Mouse (Mus musculus) neural tube, embryonic 12.5 days (tissue): ENCODE data around the gene Slc6a11. TPM values are rescaled to one million over a fixed set of nuclear protein-coding genes. Genes with fewer than 3 reads are reported as not detected.

Source experiments
- ATAC-seq: fragments of 200-750 bp; cut with Nextera tagmentation; 2 replicates; pipeline ENCODE4 v1.8.0; 2017; ENCODE audit warnings: low read depth, mild to moderate bottlenecking, moderate TSS enrichment, moderate library complexity; ENCODE audit not compliant: low FRiP score
- H3K27ac ChIP-seq: fragments of 300-500 bp; sonication (generic); 2 replicates; pipeline ENCODE4 v1.5.1; 2016
- H3K27me3 ChIP-seq: fragments of 300-500 bp; sonication (generic); replicated peaks from 2 replicates; pipeline ENCODE4 v1.6.1; 2016; ENCODE audit warnings: mild to moderate bottlenecking
- H3K36me3 ChIP-seq: fragments of 300-500 bp; sonication (generic); 2 replicates; pipeline ENCODE4 v1.6.1; 2016; ENCODE audit warnings: mild to moderate bottlenecking
- H3K4me1 ChIP-seq: fragments of 300-500 bp; sonication (generic); 2 replicates; pipeline ENCODE4 v1.6.1; 2016
- H3K4me2 ChIP-seq: fragments of 300-500 bp; sonication (generic); replicated peaks from 2 replicates; pipeline ENCODE4 v1.6.1; 2016; ENCODE audit warnings: mild to moderate bottlenecking
- H3K4me3 ChIP-seq: fragments of 300-500 bp; sonication (generic); 2 replicates; pipeline ENCODE4 v1.5.1; 2016
- H3K9ac ChIP-seq: fragments of 300-500 bp; sonication (generic); 2 replicates; pipeline ENCODE4 v1.6.1; 2016; ENCODE audit warnings: mild to moderate bottlenecking
- H3K9me3 ChIP-seq: fragments of 300-500 bp; sonication (generic); 2 replicates; pipeline ENCODE4 v1.6.1; 2016; ENCODE audit warnings: mild to moderate bottlenecking
- WGBS: fragments of 180-500 bp; shearing (Covaris S2); methylation state at CpG from one replicate; pipeline ENCODE4 v1.1.7; 2016; 5-methylcytosine and 5-hydroxymethylcytosine counted together
- polyA plus RNA-seq: library from polyadenylated mRNA; unstranded; fragments of >200 nt; fragmentation: Nextera tagmentation; extraction: Ambion mirVana; gene quantifications from 2 replicates; pipeline ENCODE4 v1.2.1, GENCODE M21; 2016

Slc6a11 gene
- polyA plus RNA-seq, 1 experiment from 2014 or later, result 7.1 TPM

- ATAC-seq, result peak; percentile 52; the same call in 1 of the 2 replicates
- peaks cover 9% of the 10 kb centered on the region; the same call in 1 of the 2 replicates for H3K27me3 ChIP-seq
- no peak overlapping the region for H3K9ac ChIP-seq
- H3K9me3 ChIP-seq, result no peaks in the 10 kb centered on the region
- H3K4me2 ChIP-seq, result no peak overlapping the region
- H3K4me3 ChIP-seq, result no peak overlapping the region
- WGBS, result 8% methylated on average over 5 of the region's 5 CpGs
- no peaks in the 10 kb centered on the region for H3K4me1 ChIP-seq
- H3K36me3 ChIP-seq, result no peaks in the 10 kb centered on the region
- no peak overlapping the region for H3K27ac ChIP-seq
Measured at GRCm38 (mm10) chr6:114250311-114250710, 119.3 kb downstream of the Slc6a11 start.

GRCm38 (mm10) chr6:114254927-114255326 is 123.9 kb downstream of the Slc6a11 start:
- Histone ChIP-seq H3K4me1 (peaks cover 13% of the 10 kb centered on the region), H3K4me3 (no peak overlapping the region), H3K9ac (no peak overlapping the region), H3K9me3 (no peaks in the 10 kb centered on the region), H3K4me2 (no peak overlapping the region), H3K36me3 (no peaks in the 10 kb centered on the region), H3K27ac (no peak overlapping the region), H3K27me3 (peaks cover 9% of the 10 kb centered on the region; the same call in 1 of the 2 replicates)
- ATAC-seq, result no peak
- WGBS, result 51% methylated on average over 14 of the region's 14 CpGs

- H3K9ac ChIP-seq, result no peak overlapping the region
- H3K27me3 ChIP-seq, result no peaks in the 10 kb centered on the region; the same call in 1 of the 2 replicates
- WGBS, result 78% methylated on average over 1 of the region's 1 CpGs
- H3K36me3 ChIP-seq, result no peaks in the 10 kb centered on the region
- no peak overlapping the region for H3K4me2 ChIP-seq
- H3K9me3 ChIP-seq, result no peaks in the 10 kb centered on the region
- H3K4me1 ChIP-seq, result peaks cover 16% of the 10 kb centered on the region
- no peak overlapping the region; the same call in 1 of the 2 replicates for H3K27ac ChIP-seq
- H3K4me3 ChIP-seq, result no peak overlapping the region
- ATAC-seq, result no peak
Measured at GRCm38 (mm10) chr6:114257762-114258361, 126.8 kb downstream of the Slc6a11 start.

DNA sequence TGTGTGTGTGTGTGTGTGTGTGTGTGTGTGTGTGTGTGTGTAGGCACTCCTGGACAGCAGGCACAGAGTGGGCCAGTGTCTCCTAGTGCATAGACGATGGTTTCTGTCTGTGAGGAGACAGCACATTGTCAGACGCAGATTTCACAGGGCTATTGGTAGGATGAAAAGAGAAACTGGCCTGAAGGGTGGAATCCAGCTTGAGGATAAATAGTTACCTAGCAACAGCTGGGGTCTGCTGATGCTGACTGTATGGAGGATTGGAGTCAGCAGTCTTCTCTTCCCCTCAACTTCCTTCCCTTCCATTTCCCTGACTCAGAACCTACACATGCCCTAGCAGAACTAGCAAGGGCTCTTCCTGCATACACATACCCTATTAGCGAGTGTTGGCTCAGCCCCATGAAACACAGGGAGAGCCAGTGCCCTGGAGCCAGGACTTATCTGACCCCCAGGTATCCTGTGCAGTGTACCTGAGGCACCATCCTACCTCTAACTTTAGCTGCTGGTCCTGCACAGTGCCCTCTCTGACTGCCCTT is 127.7 kb downstream of the Slc6a11 start:
- Histone ChIP-seq H3K9me3 (no peaks in the 10 kb centered on the region), H3K4me2 (no peak overlapping the region), H3K9ac (no peak overlapping the region), H3K4me3 (no peak overlapping the region), H3K27ac (no peak overlapping the region), H3K36me3 (no peaks in the 10 kb centered on the region), H3K27me3 (no peaks in the 10 kb centered on the region; the same call in 1 of the 2 replicates), H3K4me1 (peaks cover 18% of the 10 kb centered on the region)
- ATAC-seq, result no peak
- WGBS, result 47% methylated on average over 3 of the region's 3 CpGs

GRCm38 (mm10) chr6:114261609-114262008 is 130.6 kb downstream of the Slc6a11 start:
- 57% methylated on average over 6 of the region's 6 CpGs for WGBS
- no peak for ATAC-seq
- peaks cover 35% of the 10 kb centered on the region for H3K4me1 ChIP-seq

DNA sequence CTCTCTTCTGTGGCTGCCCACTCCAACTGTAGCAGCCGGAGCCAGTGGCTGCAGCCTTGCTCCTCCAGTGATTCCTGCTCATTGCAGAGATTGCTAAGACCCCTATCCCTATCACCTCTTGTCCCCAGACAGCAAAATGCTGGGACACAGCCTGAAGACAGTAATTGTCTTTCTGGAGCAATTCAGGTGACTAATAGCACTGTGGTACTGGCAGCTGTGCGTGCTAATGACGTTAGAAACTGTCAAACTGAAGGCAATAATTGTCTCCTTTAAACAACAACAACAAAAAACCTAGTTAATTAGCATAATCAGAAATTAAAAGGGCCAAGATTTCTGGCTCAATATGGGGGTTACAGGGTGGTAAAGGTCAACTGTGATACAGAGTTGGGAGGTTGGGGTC is 133.0 kb downstream of the Slc6a11 start:
- Histone ChIP-seq H3K36me3 (no peaks in the 10 kb centered on the region), H3K27ac (no peak overlapping the region), H3K4me1 (peaks cover 30% of the 10 kb centered on the region), H3K27me3 (no peaks in the 10 kb centered on the region; the same call in 1 of the 2 replicates), H3K4me3 (no peak overlapping the region), H3K4me2 (no peak overlapping the region), H3K9me3 (no peaks in the 10 kb centered on the region), H3K9ac (no peak overlapping the region)
- ATAC-seq, result no peak
- 29% methylated on average over 3 of the region's 3 CpGs for WGBS

More at GRCm38 (mm10) chr6:114261609-114262008, 130.6 kb downstream of the Slc6a11 start:
- Histone ChIP-seq H3K9ac (no peak overlapping the region), H3K9me3 (no peaks in the 10 kb centered on the region), H3K36me3 (no peaks in the 10 kb centered on the region), H3K27ac (no peak overlapping the region), H3K27me3 (no peaks in the 10 kb centered on the region; the same call in 1 of the 2 replicates), H3K4me3 (no peak overlapping the region), H3K4me2 (no peak overlapping the region)

DNA sequence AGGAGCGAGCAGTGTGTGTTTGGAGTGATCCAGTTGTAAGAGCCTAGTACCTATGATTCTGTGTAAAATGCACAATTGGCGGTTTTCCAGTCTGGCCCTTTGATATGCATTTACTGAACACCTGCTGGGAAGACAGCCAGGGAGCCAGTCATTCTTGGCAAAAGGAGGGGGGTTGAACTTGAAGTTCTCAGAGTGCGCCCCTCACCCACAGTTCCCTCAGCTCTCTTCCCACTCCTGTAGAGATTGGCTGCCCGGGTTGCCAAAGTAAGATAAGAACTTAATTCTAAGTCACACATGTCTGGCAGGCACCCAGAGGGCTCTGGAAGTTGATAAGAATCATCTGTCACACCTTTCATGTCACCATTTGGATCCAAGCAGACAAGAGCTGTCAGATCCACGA is 133.4 kb downstream of the Slc6a11 start:
- Histone ChIP-seq H3K4me3 (no peak overlapping the region), H3K9me3 (no peaks in the 10 kb centered on the region), H3K4me2 (no peak overlapping the region), H3K27ac (no peak overlapping the region), H3K36me3 (no peaks in the 10 kb centered on the region), H3K4me1 (peaks cover 30% of the 10 kb centered on the region), H3K9ac (no peak overlapping the region), H3K27me3 (no peaks in the 10 kb centered on the region; the same call in 1 of the 2 replicates)
- ATAC-seq, result no peak
- WGBS, result 57% methylated on average over 5 of the region's 5 CpGs

DNA sequence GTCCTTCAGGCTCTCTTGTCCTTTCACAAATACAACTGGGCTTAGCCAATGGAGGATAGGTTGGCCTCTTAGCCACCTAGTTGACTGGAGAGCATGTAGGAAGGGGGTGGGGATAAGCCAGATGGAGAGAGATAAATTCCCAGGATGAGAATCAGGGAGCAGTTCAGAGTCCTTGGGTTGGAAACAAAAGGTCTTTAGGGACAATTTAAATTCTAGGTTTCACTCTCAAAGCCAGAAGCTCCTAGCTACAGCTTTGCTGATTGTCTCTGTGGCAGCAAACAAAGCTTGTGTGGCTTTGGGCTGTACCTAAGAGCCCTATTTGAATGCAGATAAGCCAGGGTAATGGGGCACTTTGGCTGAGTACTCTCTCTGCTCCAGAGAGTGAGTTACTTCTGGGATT is 135.2 kb downstream of the Slc6a11 start:
- Histone ChIP-seq H3K4me2 (no peak overlapping the region), H3K27me3 (no peaks in the 10 kb centered on the region), H3K36me3 (no peaks in the 10 kb centered on the region), H3K4me1 (peaks cover 30% of the 10 kb centered on the region), H3K9ac (no peak overlapping the region), H3K27ac (no peak overlapping the region), H3K9me3 (no peaks in the 10 kb centered on the region), H3K4me3 (no peak overlapping the region)
- no peak for ATAC-seq

GRCm38 (mm10) chr6:114267979-114268378 is 136.9 kb downstream of the Slc6a11 start:
- Histone ChIP-seq H3K9ac (no peak overlapping the region), H3K4me2 (no peak overlapping the region), H3K9me3 (no peaks in the 10 kb centered on the region), H3K36me3 (no peaks in the 10 kb centered on the region), H3K27ac (no peak overlapping the region), H3K27me3 (no peaks in the 10 kb centered on the region), H3K4me3 (no peak overlapping the region), H3K4me1 (peaks cover 26% of the 10 kb centered on the region)
- no peak for ATAC-seq
- 29% methylated on average over 4 of the region's 4 CpGs for WGBS

DNA sequence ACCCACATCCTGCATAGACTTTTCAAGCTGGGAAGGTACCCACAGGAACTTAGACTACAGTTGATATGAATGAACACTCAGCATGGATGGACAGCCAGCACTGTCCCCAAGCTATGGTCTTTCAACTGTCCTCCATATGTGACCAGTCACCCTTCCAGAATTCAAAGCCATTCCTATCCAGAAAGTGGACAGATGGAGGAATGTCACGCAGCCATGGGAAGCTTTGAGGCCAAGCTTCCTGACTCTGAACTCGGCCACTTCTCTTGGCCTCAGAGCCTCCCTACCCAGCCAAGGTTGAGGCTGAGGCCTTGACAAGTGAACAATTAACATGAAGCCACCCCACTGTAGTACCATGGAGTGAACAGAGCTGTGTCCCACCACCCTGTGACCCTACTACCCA is 138.5 kb downstream of the Slc6a11 start:
- Histone ChIP-seq H3K9ac (no peak overlapping the region), H3K4me3 (no peak overlapping the region), H3K27me3 (no peaks in the 10 kb centered on the region), H3K4me1 (peaks cover 32% of the 10 kb centered on the region), H3K36me3 (no peaks in the 10 kb centered on the region), H3K27ac (no peak overlapping the region), H3K4me2 (no peak overlapping the region), H3K9me3 (no peaks in the 10 kb centered on the region)
- 88% methylated on average over 2 of the region's 2 CpGs for WGBS
- ATAC-seq, result no peak

GRCm38 (mm10) chr6:114270799-114271198 is 139.8 kb downstream of the Slc6a11 start:
- H3K4me2 ChIP-seq, result no peak overlapping the region
- no peak overlapping the region for H3K4me3 ChIP-seq
- 55% methylated on average over 5 of the region's 5 CpGs for WGBS
- no peaks in the 10 kb centered on the region for H3K27me3 ChIP-seq
- ATAC-seq, result no peak
- H3K9ac ChIP-seq, result no peak overlapping the region
- no peaks in the 10 kb centered on the region for H3K36me3 ChIP-seq
- no peak overlapping the region for H3K27ac ChIP-seq
- peaks cover 29% of the 10 kb centered on the region for H3K4me1 ChIP-seq
- H3K9me3 ChIP-seq, result no peaks in the 10 kb centered on the region

DNA sequence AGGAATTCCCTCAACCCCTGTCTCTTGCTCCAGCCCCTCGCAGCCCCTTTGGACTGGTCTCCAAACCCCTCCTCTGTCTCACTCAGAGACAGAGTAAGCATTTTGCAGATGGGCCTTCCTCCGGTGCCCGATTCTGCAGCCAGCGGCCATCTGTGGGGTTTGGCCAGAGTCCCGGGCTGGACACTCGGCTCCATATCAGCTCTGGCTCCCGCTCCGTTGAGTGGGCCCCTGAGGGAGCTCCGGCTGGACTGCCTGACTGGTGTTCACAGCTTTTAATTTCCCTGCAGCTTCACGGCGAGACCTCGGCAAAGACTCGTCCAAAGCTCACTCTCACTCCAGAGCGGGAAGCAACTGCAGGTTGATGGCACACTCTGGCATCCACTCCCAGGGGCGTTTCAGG is 141.2 kb downstream of the Slc6a11 start:
- Histone ChIP-seq H3K9me3 (no peaks in the 10 kb centered on the region), H3K4me2 (no peak overlapping the region), H3K9ac (no peak overlapping the region), H3K4me1 (peaks cover 29% of the 10 kb centered on the region), H3K27ac (no peak overlapping the region), H3K36me3 (no peaks in the 10 kb centered on the region), H3K27me3 (peaks cover 7% of the 10 kb centered on the region; the same call in 1 of the 2 replicates), H3K4me3 (no peak overlapping the region)
- 82% methylated on average over 15 of the region's 15 CpGs for WGBS
- no peak for ATAC-seq
